Mouse (Mus musculus): ENCODE measurements at regions not wholly inside any gene's neighbourhood (a gene's known extent, or its start where the extent isn't known, plus 50 kb on each side); places are given as distances from the start of the nearest gene placed in this dataset.

GRCm38 (mm10) chr2:72674856-72675440, 199.0 kb downstream of the Cdca7 start:
- Histone ChIP-seq H3K27ac (ENCODE audit: low read depth, low read length) (0 out of 2 replicates have a peak overlapping the region, but pooled peaks have one; percentile 33), H3K9me3 (replicated peaks; ENCODE audit: control insufficient read depth, low read length) (no peaks in the 10 kb centered on the region), H3K9ac (ENCODE audit: low read length) (no peak overlapping the region), H3K4me2 (ENCODE audit: low read length) (no peak overlapping the region), H3K27me3 (replicated peaks; ENCODE audit: control insufficient read depth, insufficient read depth, low read length) (no peaks in the 10 kb centered on the region), H3K36me3 (ENCODE audit: control insufficient read depth, insufficient read depth, low read length) (no peaks in the 10 kb centered on the region), H3K4me3 (ENCODE audit: low read depth, low read length) (no peak overlapping the region), H3K4me1 (ENCODE audit: control insufficient read depth, insufficient read depth, low read length) (peaks cover 5% of the 10 kb centered on the region; the same call in 1 of the 2 replicates)
- 66% methylated on average over 6 of the region's 6 CpGs for WGBS
- DNase-seq (ENCODE audit: low spot score) (no peak), ATAC-seq (no peak)

GRCm38 (mm10) chr2:72677731-72678130, 201.8 kb downstream of the Cdca7 start:
- Histone ChIP-seq H3K9me3 (replicated peaks; ENCODE audit: control insufficient read depth, low read length) (no peaks in the 10 kb centered on the region), H3K9ac (ENCODE audit: low read length) (no peak overlapping the region), H3K27ac (ENCODE audit: low read depth, low read length) (no peak overlapping the region), H3K27me3 (replicated peaks; ENCODE audit: control insufficient read depth, insufficient read depth, low read length) (no peaks in the 10 kb centered on the region), H3K4me2 (ENCODE audit: low read length) (no peak overlapping the region), H3K4me1 (ENCODE audit: control insufficient read depth, insufficient read depth, low read length) (peaks cover 5% of the 10 kb centered on the region; the same call in 1 of the 2 replicates), H3K36me3 (ENCODE audit: control insufficient read depth, insufficient read depth, low read length) (no peaks in the 10 kb centered on the region), H3K4me3 (ENCODE audit: low read depth, low read length) (no peak overlapping the region)
- DNase-seq (ENCODE audit: low spot score) = peak; percentile 52
- WGBS = 89% methylated on average over 8 of the region's 8 CpGs
- no peak for ATAC-seq

GRCm38 (mm10) chr2:72688031-72688430, 212.1 kb downstream of the Cdca7 start:
- H3K27ac ChIP-seq (ENCODE audit: low read depth, low read length) = no peak overlapping the region
- H3K4me1 ChIP-seq (ENCODE audit: control insufficient read depth, insufficient read depth, low read length) = no peaks in the 10 kb centered on the region
- no peak overlapping the region for H3K9ac ChIP-seq (ENCODE audit: low read length)
- no peak for DNase-seq (ENCODE audit: low spot score)
- H3K36me3 ChIP-seq (ENCODE audit: control insufficient read depth, insufficient read depth, low read length) = no peaks in the 10 kb centered on the region
- no peak for ATAC-seq
- 77% methylated on average over 4 of the region's 4 CpGs for WGBS
- peaks cover 7% of the 10 kb centered on the region; the same call in 1 of the 2 replicates for H3K9me3 ChIP-seq (replicated peaks; ENCODE audit: control insufficient read depth, low read length)
- no peak overlapping the region for H3K4me3 ChIP-seq (ENCODE audit: low read depth, low read length)
- no peak overlapping the region for H3K4me2 ChIP-seq (ENCODE audit: low read length)
- no peaks in the 10 kb centered on the region for H3K27me3 ChIP-seq (replicated peaks; ENCODE audit: control insufficient read depth, insufficient read depth, low read length)

- no peak overlapping the region for H3K27ac ChIP-seq (ENCODE audit: low read depth, low read length)
- no peaks in the 10 kb centered on the region for H3K9me3 ChIP-seq (replicated peaks; ENCODE audit: control insufficient read depth, low read length)
- H3K36me3 ChIP-seq (ENCODE audit: control insufficient read depth, insufficient read depth, low read length) = no peaks in the 10 kb centered on the region
- WGBS = 59% methylated on average over 1 of the region's 1 CpGs
- no peak; the same call in 1 of the 2 replicates for ATAC-seq
- no peak overlapping the region for H3K9ac ChIP-seq (ENCODE audit: low read length)
- no peak overlapping the region for H3K4me3 ChIP-seq (ENCODE audit: low read depth, low read length)
- H3K4me1 ChIP-seq (ENCODE audit: control insufficient read depth, insufficient read depth, low read length) = 0 out of 2 replicates have a peak, but pooled peaks cover 4% of the 10 kb centered on the region
- no peak overlapping the region for H3K4me2 ChIP-seq (ENCODE audit: low read length)
- DNase-seq (ENCODE audit: low spot score) = peak; percentile 68
- H3K27me3 ChIP-seq (replicated peaks; ENCODE audit: control insufficient read depth, insufficient read depth, low read length) = no peaks in the 10 kb centered on the region
These were observed 225.1 kb downstream of the Cdca7 start for GRCm38 (mm10) chr2:72701081-72701480.

GRCm38 (mm10) chr2:72703238-72703637, 227.3 kb downstream of the Cdca7 start:
- WGBS = 80% methylated on average over 11 of the region's 11 CpGs
- H3K4me2 ChIP-seq (ENCODE audit: low read length) = no peak overlapping the region

GRCm38 (mm10) chr2:72707676-72708659, 232.0 kb downstream of the Cdca7 start:
- H3K4me3 ChIP-seq (ENCODE audit: low read depth, low read length) = no peak overlapping the region
- no peak overlapping the region for H3K9ac ChIP-seq (ENCODE audit: low read length)
- ATAC-seq (no peak), DNase-seq (ENCODE audit: low spot score) (no peak)
- no peak overlapping the region for H3K4me2 ChIP-seq (ENCODE audit: low read length)
- no peaks in the 10 kb centered on the region for H3K4me1 ChIP-seq (ENCODE audit: control insufficient read depth, insufficient read depth, low read length)
- no peaks in the 10 kb centered on the region for H3K9me3 ChIP-seq (replicated peaks; ENCODE audit: control insufficient read depth, low read length)
- H3K36me3 ChIP-seq (ENCODE audit: control insufficient read depth, insufficient read depth, low read length) = no peaks in the 10 kb centered on the region
- no peak overlapping the region for H3K27ac ChIP-seq (ENCODE audit: low read depth, low read length)
- 72% methylated on average over 13 of the region's 13 CpGs for WGBS
- no peaks in the 10 kb centered on the region; the same call in 1 of the 2 replicates for H3K27me3 ChIP-seq (replicated peaks; ENCODE audit: control insufficient read depth, insufficient read depth, low read length)

More at GRCm38 (mm10) chr2:72703238-72703637, 227.3 kb downstream of the Cdca7 start:
- Histone ChIP-seq H3K9ac (ENCODE audit: low read length) (no peak overlapping the region), H3K27ac (ENCODE audit: low read depth, low read length) (no peak overlapping the region), H3K36me3 (ENCODE audit: control insufficient read depth, insufficient read depth, low read length) (no peaks in the 10 kb centered on the region), H3K4me1 (ENCODE audit: control insufficient read depth, insufficient read depth, low read length) (0 out of 2 replicates have a peak, but pooled peaks cover 4% of the 10 kb centered on the region), H3K4me3 (ENCODE audit: low read depth, low read length) (no peak overlapping the region), H3K27me3 (replicated peaks; ENCODE audit: control insufficient read depth, insufficient read depth, low read length) (no peaks in the 10 kb centered on the region), H3K9me3 (replicated peaks; ENCODE audit: control insufficient read depth, low read length) (no peaks in the 10 kb centered on the region)
- ATAC-seq = no peak
- DNase-seq (ENCODE audit: low spot score) = no peak

GRCm38 (mm10) chr2:72716931-72717330, 241.0 kb downstream of the Cdca7 start:
- H3K27me3 ChIP-seq (replicated peaks; ENCODE audit: control insufficient read depth, insufficient read depth, low read length) = no peaks in the 10 kb centered on the region
- no peak overlapping the region for H3K4me3 ChIP-seq (ENCODE audit: low read depth, low read length)
- H3K27ac ChIP-seq (ENCODE audit: low read depth, low read length) = no peak overlapping the region
- 70% methylated on average over 4 of the region's 4 CpGs for WGBS
- no peak for ATAC-seq
- no peak overlapping the region for H3K9ac ChIP-seq (ENCODE audit: low read length)
- H3K36me3 ChIP-seq (ENCODE audit: control insufficient read depth, insufficient read depth, low read length) = no peaks in the 10 kb centered on the region
- no peak for DNase-seq (ENCODE audit: low spot score)
- no peak overlapping the region for H3K4me2 ChIP-seq (ENCODE audit: low read length)
- peaks cover 6% of the 10 kb centered on the region for H3K4me1 ChIP-seq (ENCODE audit: control insufficient read depth, insufficient read depth, low read length)
- H3K9me3 ChIP-seq (replicated peaks; ENCODE audit: control insufficient read depth, low read length) = no peaks in the 10 kb centered on the region

- ATAC-seq = no peak
- no peaks in the 10 kb centered on the region for H3K36me3 ChIP-seq (ENCODE audit: control insufficient read depth, insufficient read depth, low read length)
- H3K9ac ChIP-seq (ENCODE audit: low read length) = no peak overlapping the region
- H3K4me2 ChIP-seq (ENCODE audit: low read length) = no peak overlapping the region
- no peaks in the 10 kb centered on the region for H3K27me3 ChIP-seq (replicated peaks; ENCODE audit: control insufficient read depth, insufficient read depth, low read length)
- DNase-seq (ENCODE audit: low spot score) = peak; percentile 70
- 47% methylated on average over 3 of the region's 3 CpGs for WGBS
- no peaks in the 10 kb centered on the region for H3K4me1 ChIP-seq (ENCODE audit: control insufficient read depth, insufficient read depth, low read length)
- no peak overlapping the region for H3K4me3 ChIP-seq (ENCODE audit: low read depth, low read length)
- no peaks in the 10 kb centered on the region for H3K9me3 ChIP-seq (replicated peaks; ENCODE audit: control insufficient read depth, low read length)
- H3K27ac ChIP-seq (ENCODE audit: low read depth, low read length) = no peak overlapping the region
These were observed 251.5 kb downstream of the Sp3 start for GRCm38 (mm10) chr2:72728699-72729098.
